Mouse (Mus musculus): ENCODE results near the gene Tln2.

Tln2 gene

DNA sequence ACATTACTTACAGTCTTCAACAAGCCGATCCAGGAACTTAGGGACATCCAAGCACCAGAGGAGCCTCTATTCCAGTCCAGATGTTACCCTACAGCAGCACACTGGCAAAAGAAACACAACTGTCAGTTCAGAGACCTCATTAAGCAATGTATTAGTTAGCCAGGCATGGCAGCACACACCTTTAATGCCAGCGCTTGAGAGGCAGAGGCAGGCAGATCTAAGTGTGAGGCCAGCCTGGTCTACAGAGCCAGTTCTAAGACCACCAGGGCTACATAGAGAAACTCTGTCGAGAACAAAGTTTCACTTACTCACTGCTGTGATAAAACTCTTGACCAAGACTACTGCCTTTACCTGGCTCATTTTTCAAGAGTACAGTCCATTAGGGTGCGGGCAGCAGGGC is at the start of gene Tln2:
Gene Tln2 (minus strand): TSS at position 101 of the 400 bp plus-strand sequence.
- no peak for DNase-seq

DNA sequence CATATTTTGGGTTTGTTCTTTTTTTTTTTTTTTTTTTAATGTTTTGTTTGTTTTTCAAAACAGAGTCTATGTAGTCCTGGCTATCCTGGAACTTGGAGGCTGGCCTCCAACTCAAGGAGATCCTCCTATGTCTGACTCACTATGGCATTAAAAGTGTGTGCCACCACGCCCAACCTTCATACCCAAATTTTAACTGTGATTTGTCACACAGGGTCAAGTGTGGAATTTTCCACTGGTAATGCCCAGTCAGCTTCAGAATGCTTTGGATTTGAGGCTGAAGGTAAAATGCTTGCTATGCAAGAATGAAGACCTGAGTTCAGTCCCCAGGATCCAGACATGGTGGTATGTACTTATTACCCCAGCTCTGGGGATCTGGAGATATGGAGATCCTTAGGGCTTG is 49.7 kb upstream of the Tln2 start:
- no peak for DNase-seq

DNA sequence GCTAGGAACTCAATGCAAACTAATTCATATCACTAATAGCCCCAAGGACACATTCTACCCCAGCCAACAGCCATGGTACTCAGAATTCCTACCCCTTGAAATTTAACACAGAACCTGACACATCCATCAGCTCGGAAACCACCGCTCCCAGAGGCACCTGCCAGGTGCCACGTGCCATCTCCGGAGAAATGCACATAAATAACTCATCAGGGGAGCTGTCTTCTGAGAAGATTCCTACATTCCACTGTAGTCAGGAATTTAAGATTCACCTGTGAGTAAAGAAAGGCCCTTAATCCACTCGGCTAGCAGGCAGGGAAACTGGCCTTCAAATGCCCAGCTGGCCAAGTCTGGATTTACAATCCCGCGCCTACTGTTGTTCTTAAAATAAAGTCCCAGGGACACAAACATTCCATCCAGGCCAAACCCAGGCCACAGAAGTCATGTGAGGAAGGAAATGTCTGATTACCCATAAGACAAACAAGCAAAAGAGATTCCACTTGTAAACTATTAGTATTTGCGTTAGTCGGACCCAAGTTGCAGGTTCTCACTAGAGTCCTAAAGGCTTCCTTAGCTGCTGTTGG is 48.4 kb upstream of the Tln2 start:
- peak; percentile 83 for DNase-seq

- DNase-seq = peak; percentile 74
These were observed 47.8 kb upstream of the Tln2 start for GRCm38 (mm10) chr9:67607268-67607667.

- DNase-seq = peak; percentile 88
These were observed 46.4 kb upstream of the Tln2 start for GRCm38 (mm10) chr9:67605867-67606435.

DNA sequence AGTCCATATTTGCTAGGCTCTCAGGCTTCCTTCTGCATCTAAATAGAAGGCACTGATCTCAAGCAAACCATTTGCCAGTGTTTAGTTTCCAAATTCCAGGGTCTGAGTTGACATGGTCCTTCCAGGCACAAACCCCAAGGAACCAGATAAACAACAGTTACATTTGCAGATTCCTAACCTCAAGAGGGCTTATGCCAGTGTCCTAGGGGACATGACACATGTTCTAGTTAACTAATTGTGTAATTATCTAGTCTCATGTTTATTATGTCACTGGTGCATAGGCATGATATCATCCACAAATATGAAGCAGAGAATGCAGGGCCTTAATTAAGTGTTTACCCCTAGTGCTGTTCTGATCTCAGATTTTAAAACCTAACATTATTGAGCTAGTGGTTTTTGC is 45.4 kb upstream of the Tln2 start:
- DNase-seq = no peak

GRCm38 (mm10) chr9:67602347-67602746 is 42.8 kb upstream of the Tln2 start:
- DNase-seq = no peak

- DNase-seq = peak; percentile 83
These were observed 35.7 kb upstream of the Tln2 start for GRCm38 (mm10) chr9:67595221-67595620.

GRCm38 (mm10) chr9:67593469-67594141 is 34.1 kb upstream of the Tln2 start:
- DNase-seq = peak; percentile 51

DNA sequence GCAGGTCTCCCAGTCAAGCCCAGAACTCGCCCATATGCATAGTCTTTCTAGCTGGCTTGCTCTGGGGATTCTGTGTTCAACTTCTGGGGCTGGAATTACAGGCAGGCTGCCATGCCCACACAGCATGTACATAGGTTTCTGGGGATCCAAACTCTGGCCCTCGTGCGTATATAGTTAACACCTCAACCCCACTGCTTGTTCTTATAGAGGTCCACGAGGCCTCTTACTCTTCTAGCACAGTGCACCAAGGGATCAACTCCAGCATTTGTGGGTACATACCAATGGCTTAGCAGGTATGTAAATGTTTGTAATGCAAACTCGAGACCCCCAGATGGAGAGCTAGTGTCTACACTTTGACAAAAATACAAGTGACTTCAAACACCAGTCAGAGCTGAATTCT is 33.2 kb upstream of the Tln2 start:
- DNase-seq = peak; percentile 72

GRCm38 (mm10) chr9:67587111-67587510 is 27.6 kb upstream of the Tln2 start:
- DNase-seq = no peak

DNA sequence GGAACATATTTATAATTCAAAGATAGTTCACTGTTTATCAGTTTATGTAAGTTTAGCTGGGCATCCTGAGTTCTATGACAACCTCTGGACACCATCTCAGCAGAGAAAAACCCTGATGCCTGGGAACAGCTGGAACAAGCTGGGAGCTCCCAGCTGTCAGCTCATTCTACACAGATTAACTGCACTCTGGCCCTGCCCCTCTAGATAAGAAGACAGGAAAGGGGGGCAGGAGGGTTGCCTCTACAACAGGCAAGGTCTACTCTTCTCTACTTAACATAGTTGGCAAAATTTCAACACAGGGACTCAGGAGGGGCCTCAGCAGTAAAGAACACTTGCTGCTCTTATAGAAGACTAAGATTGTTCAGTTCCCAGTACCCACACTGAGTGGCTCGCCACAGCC is 27.0 kb upstream of the Tln2 start:
- DNase-seq = peak; percentile 93

GRCm38 (mm10) chr9:67584871-67585270 is 25.4 kb upstream of the Tln2 start:
- peak; percentile 99 for DNase-seq

- DNase-seq = peak; percentile 94
These were observed 22.2 kb upstream of the Tln2 start for GRCm38 (mm10) chr9:67581581-67582280.

DNA sequence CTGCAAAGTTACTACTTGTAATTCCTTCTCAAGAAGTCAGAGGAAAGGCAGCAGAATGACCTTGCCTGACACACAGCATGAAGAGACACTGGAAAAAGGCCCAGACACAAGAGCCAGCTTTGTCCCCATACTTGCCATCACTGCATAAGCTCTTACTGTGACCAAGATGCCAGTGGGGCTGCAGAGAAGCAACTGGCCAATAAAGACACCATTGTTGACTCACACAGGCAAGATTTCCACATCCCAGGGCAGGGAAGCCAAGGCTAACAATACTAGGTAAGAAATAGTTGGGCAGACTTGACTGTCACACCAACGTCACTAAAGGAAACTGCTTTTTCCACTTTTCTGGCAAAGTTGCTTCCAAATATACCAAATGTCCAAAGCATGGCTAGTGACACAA is 20.0 kb upstream of the Tln2 start:
- no peak for DNase-seq

- peak; percentile 95 for DNase-seq
These were observed 15.3 kb upstream of the Tln2 start for GRCm38 (mm10) chr9:67574721-67575248.

DNA sequence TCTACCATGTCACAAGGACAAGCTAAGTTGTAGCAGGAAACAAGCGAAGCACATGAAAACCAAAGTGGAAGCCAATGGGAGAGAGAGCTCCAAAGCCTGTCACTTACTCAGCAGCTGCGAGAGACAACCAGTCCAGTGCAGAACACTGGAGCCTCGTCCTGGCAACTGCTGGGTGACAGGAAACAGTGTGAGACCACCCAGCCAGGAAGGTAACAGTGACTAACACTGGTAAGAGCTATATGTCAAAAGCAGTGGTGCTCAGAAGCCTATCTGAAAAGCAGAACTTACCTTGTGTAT is 14.1 kb upstream of the Tln2 start:
- peak; percentile 92 for DNase-seq

- peak; percentile 90 for DNase-seq
These were observed 13.5 kb upstream of the Tln2 start for GRCm38 (mm10) chr9:67572790-67573682.

DNA sequence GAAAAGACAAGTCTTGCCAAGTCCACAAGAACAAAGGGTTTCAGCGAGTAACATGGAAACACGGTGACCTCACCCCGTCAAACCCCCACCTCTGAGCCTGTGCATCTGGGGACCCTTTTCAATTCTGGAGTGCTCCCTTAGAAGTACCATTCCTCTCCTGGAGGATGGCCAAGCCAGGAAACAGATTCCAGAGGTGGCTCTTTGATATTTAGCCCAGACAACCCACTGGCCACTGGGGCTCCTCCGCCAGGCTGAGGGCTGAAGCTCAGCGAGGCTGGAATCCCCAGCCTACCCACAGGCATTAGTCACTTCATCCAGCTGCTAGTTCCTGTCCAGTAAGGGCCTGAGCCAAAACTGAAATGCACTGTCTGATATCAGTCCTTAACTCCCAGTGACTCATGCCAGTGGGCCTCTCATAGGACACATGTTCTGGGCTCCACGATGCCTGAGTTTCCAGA is 6.3 kb upstream of the Tln2 start:
- peak; percentile 98 for DNase-seq

- DNase-seq = peak; percentile 95
These were observed 9.5 kb downstream of the Tln2 start for GRCm38 (mm10) chr9:67549811-67550501.

GRCm38 (mm10) chr9:67549332-67549731 is 10.2 kb downstream of the Tln2 start:
- DNase-seq = peak; percentile 99

DNA sequence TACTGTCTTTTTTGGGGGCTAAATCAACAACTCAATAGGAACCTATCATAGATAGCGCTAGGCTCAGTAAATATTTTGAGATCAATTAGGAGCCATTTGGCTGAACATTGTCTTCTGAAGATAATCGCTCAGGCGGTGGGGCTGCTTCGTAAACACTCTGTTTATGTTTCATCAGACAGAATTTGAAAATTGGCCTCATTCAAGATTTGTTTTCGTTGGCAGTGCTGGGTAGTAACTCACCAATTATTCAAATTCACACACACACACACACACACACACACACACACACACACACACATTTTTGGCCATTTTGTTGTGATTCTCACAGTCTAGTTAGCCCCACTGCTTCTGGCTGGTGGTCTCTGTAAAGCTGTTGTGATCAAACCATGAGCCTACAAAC is 12.9 kb downstream of the Tln2 start:
- DNase-seq = no peak

Measured in heart, adult 11 months (tissue).